Mouse (Mus musculus): ENCODE measurements around the gene Gm21973. TPM values are rescaled to one million over a fixed set of nuclear protein-coding genes. Genes with fewer than 3 reads are reported as not detected.

Gene Gm21973
- not detected in 2 replicates for polyA plus RNA-seq (2015; fragmentation: Nextera tagmentation; extraction: Ambion mirVana)

DNA sequence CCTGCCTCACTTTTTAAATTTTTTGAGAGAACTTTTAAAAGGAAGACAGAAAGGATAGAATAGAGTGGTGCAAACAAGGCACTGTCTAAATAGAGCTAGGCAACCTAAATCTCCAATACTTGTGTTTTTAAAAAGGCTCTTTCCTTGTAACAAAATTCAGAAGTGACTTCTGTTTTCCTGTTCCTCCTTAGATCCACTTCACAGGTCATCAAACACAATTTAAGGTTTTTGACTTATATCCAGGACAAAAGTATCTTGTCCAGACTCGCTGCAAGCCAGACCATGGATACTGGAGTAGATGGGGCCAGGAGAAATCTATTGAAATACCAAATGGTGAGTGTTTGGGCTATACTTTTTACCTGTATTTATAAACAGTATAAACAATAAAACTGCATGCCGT, at the start of gene Gm21973:
Gm21973 (plus strand) TSS at position 301 of the 400 bp plus-strand sequence.
- H3K4me1 ChIP-seq (replicated peaks; ENCODE audit: control insufficient read depth, insufficient read depth, low read length), result no peaks in the 10 kb centered on the region
- H3K27me3 ChIP-seq (ENCODE audit: control insufficient read depth, insufficient read depth, low read depth, low read length), result no peaks in the 10 kb centered on the region
- no peak within 1 kb of the TSS for H3K27ac ChIP-seq (ENCODE audit: low read length)
- no peak within 1 kb of the TSS for H3K4me2 ChIP-seq (ENCODE audit: low read depth, low read length)
- ATAC-seq (ENCODE audit: low read depth), result no peak
- H3K9me3 ChIP-seq (ENCODE audit: control insufficient read depth, low read length), result no peaks in the 10 kb centered on the region
- 71% methylated on average over 2 of the region's 2 CpGs for WGBS
- H3K9ac ChIP-seq (ENCODE audit: low read length), result no peak within 1 kb of the TSS
- no peak within 1 kb of the TSS for H3K4me3 ChIP-seq (ENCODE audit: low read length)
- H3K36me3 ChIP-seq (ENCODE audit: control insufficient read depth, insufficient read depth, low read length), result no peaks in the 10 kb centered on the region

DNA sequence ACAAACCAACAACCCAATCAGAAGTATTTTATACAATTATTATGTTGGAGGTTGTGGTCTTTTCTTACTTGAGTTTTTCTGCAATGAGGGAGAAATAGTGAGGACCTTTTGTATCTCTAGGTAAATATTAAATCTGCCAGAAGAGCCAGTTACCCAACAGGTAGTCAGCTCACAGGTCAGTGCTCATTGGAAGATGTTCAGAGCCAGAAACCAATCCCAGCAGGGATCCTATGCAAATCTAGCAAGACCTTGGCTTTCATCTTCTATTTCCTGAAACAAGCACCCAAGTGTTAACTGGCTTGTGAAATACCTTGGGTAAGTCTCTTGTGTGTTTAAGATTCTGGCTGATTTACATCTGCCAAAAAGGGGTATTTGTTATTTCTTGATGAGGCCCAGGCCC, 48.8 kb upstream of the Gm21973 start:
- Histone ChIP-seq H3K4me3 (ENCODE audit: low read length) (no peak overlapping the region), H3K27me3 (ENCODE audit: control insufficient read depth, insufficient read depth, low read depth, low read length) (no peaks in the 10 kb centered on the region), H3K4me1 (replicated peaks; ENCODE audit: control insufficient read depth, insufficient read depth, low read length) (no peaks in the 10 kb centered on the region), H3K9me3 (ENCODE audit: control insufficient read depth, low read length) (no peaks in the 10 kb centered on the region), H3K9ac (ENCODE audit: low read length) (no peak overlapping the region), H3K36me3 (ENCODE audit: control insufficient read depth, insufficient read depth, low read length) (no peaks in the 10 kb centered on the region), H3K27ac (ENCODE audit: low read length) (no peak overlapping the region), H3K4me2 (ENCODE audit: low read depth, low read length) (no peak overlapping the region)
- ATAC-seq (ENCODE audit: low read depth), result no peak

DNA sequence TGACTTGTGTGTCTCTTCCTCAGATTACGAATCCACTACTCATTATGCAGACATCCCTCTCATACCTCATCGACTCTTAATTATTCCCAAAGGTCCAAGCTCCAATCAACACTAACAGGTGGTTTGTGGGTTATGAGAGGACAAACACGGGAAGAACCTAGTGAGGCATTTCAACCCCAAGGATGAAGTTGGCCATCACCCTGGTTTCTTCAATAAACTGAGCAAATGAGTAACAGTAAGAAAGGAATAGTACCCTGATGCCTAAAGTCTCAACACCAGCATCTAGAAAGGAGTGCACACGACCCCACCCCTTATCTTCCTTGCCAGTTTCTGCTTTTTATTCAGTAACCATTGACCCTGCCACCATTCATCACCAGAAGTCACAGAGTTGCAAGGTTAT, 47.7 kb upstream of the Gm21973 start:
- no peak for ATAC-seq (ENCODE audit: low read depth)
- H3K27ac ChIP-seq (ENCODE audit: low read length), result no peak overlapping the region
- H3K4me2 ChIP-seq (ENCODE audit: low read depth, low read length), result no peak overlapping the region
- H3K4me1 ChIP-seq (replicated peaks; ENCODE audit: control insufficient read depth, insufficient read depth, low read length), result no peaks in the 10 kb centered on the region
- no peak overlapping the region for H3K9ac ChIP-seq (ENCODE audit: low read length)
- WGBS, result 72% methylated on average over 4 of the region's 4 CpGs
- H3K27me3 ChIP-seq (ENCODE audit: control insufficient read depth, insufficient read depth, low read depth, low read length), result no peaks in the 10 kb centered on the region
- H3K4me3 ChIP-seq (ENCODE audit: low read length), result no peak overlapping the region
- no peaks in the 10 kb centered on the region for H3K9me3 ChIP-seq (ENCODE audit: control insufficient read depth, low read length)
- no peaks in the 10 kb centered on the region for H3K36me3 ChIP-seq (ENCODE audit: control insufficient read depth, insufficient read depth, low read length)

DNA sequence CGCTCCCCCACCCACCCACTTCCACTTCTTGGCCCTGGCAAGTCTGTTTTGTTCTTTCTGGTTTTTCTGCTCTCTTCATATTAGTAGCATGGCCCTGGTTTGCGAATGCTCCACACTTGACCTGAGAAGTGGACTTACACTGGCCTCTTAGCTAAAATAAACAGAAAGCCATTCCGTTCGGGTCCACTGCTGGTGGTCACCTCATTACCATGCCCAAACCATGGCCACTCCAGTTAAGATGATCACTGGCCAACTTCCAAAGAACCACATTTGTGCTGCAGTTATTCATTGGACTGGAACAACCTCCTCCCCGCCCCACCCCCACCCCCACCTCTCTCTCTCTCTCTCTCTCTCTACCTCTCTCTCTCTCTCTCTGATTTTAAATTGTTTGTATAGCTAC, 43.6 kb upstream of the Gm21973 start:
- Histone ChIP-seq H3K36me3 (ENCODE audit: control insufficient read depth, insufficient read depth, low read length) (no peaks in the 10 kb centered on the region), H3K4me3 (ENCODE audit: low read length) (no peak overlapping the region), H3K27ac (ENCODE audit: low read length) (no peak overlapping the region), H3K4me2 (ENCODE audit: low read depth, low read length) (no peak overlapping the region), H3K27me3 (ENCODE audit: control insufficient read depth, insufficient read depth, low read depth, low read length) (no peaks in the 10 kb centered on the region), H3K9me3 (ENCODE audit: control insufficient read depth, low read length) (no peaks in the 10 kb centered on the region), H3K4me1 (replicated peaks; ENCODE audit: control insufficient read depth, insufficient read depth, low read length) (no peaks in the 10 kb centered on the region), H3K9ac (ENCODE audit: low read length) (no peak overlapping the region)
- WGBS, result 54% methylated on average over 5 of the region's 5 CpGs
- ATAC-seq (ENCODE audit: low read depth), result no peak

DNA sequence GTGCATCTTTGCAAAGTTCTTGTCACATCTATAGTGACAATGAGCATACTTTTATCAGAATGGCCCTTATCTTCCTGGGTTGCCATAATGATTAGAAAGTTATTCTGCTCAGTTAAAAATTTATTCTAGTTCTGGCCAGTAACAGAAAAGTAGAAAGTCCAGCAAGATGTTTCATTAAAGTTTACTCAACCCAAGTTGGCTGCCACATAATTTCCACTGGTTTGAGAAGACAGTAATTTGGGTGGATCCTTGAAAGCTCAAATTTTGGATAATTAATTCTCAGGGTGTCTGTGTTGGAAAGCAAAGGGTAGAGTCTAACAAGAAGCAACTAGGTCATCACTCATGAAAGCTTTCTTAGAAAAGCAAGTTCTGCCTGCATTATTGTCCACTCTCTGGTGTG, 41.5 kb upstream of the Gm21973 start:
- Histone ChIP-seq H3K4me3 (ENCODE audit: low read length) (no peak overlapping the region), H3K27me3 (ENCODE audit: control insufficient read depth, insufficient read depth, low read depth, low read length) (no peaks in the 10 kb centered on the region), H3K36me3 (ENCODE audit: control insufficient read depth, insufficient read depth, low read length) (no peaks in the 10 kb centered on the region), H3K4me1 (replicated peaks; ENCODE audit: control insufficient read depth, insufficient read depth, low read length) (no peaks in the 10 kb centered on the region), H3K9ac (ENCODE audit: low read length) (no peak overlapping the region), H3K27ac (ENCODE audit: low read length) (no peak overlapping the region), H3K9me3 (ENCODE audit: control insufficient read depth, low read length) (no peaks in the 10 kb centered on the region), H3K4me2 (ENCODE audit: low read depth, low read length) (no peak overlapping the region)
- no peak for ATAC-seq (ENCODE audit: low read depth)

DNA sequence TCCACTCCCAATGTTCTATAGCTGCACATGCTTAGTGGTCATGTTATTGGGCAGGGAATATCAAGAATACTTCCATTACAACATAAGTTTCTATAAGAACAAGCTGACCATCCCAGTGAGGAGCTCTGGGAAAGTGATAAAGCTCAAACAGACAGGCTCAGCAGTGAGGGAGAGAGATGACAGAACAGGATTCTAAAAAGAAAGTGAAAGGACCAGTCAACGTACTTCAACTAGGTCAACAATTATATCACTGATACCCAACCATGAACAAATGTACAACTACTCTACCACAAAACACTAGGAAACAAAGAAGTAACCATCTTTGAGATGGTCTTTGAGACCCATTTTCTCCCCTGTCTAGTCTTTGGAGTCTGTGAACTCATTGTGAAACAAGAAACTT, 28.6 kb upstream of the Gm21973 start:
- ATAC-seq (ENCODE audit: low read depth), result no peak

DNA sequence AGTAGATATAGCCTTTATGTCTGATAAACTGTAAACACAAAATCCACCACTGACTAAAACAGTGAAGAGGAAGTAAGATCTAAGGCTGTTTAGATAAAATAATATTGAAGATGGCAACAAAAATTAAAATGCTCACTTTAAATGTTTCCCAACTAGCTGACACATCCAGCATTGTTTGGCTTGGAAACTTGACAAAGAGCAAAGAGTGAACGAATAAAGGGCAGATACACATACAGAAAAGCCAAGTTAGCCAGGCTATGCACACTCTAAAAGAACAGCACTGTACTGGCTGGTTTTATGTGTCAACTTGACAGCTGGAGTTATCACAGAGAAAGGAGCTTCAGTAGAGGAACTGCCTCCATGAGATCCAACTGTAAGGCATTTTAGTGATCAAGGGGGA, 27.1 kb upstream of the Gm21973 start:
- no peak overlapping the region for H3K27ac ChIP-seq (ENCODE audit: low read length)

More for the DNA sequence above, 28.6 kb upstream of the Gm21973 start:
- Histone ChIP-seq H3K27ac (ENCODE audit: low read length) (no peak overlapping the region), H3K4me3 (ENCODE audit: low read length) (no peak overlapping the region), H3K9ac (ENCODE audit: low read length) (no peak overlapping the region), H3K9me3 (ENCODE audit: control insufficient read depth, low read length) (no peaks in the 10 kb centered on the region), H3K4me2 (ENCODE audit: low read depth, low read length) (no peak overlapping the region), H3K4me1 (replicated peaks; ENCODE audit: control insufficient read depth, insufficient read depth, low read length) (no peaks in the 10 kb centered on the region), H3K36me3 (ENCODE audit: control insufficient read depth, insufficient read depth, low read length) (no peaks in the 10 kb centered on the region), H3K27me3 (ENCODE audit: control insufficient read depth, insufficient read depth, low read depth, low read length) (no peaks in the 10 kb centered on the region)
- WGBS, result 77% methylated on average over 1 of the region's 1 CpGs

DNA sequence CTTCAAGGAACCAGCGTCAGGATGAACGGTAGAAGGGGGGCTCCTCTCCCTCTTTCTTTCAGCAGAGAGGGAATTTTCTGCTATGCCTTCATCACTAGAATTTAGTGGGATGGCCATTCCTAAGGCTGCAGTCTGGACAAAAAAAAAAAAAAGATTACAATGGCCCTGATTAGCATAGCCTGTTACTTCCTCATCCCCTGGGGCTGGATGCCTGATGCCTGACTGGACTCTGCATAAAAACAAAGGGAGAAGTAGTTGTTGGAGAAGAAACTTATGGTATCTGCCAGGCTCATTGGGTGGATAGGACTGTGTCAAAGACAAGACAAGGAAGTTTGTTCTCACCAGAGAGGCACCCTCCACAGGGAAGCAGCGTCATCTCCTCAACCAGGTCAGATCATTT, 25.7 kb upstream of the Gm21973 start:
- no peaks in the 10 kb centered on the region for H3K4me1 ChIP-seq (replicated peaks; ENCODE audit: control insufficient read depth, insufficient read depth, low read length)
- no peak overlapping the region for H3K9ac ChIP-seq (ENCODE audit: low read length)
- WGBS, result 77% methylated on average over 3 of the region's 3 CpGs
- H3K27ac ChIP-seq (ENCODE audit: low read length), result no peak overlapping the region
- no peak for ATAC-seq (ENCODE audit: low read depth)
- no peaks in the 10 kb centered on the region for H3K9me3 ChIP-seq (ENCODE audit: control insufficient read depth, low read length)
- no peak overlapping the region for H3K4me3 ChIP-seq (ENCODE audit: low read length)
- no peak overlapping the region for H3K4me2 ChIP-seq (ENCODE audit: low read depth, low read length)
- no peaks in the 10 kb centered on the region for H3K27me3 ChIP-seq (ENCODE audit: control insufficient read depth, insufficient read depth, low read depth, low read length)
- H3K36me3 ChIP-seq (ENCODE audit: control insufficient read depth, insufficient read depth, low read length), result no peaks in the 10 kb centered on the region

More for the DNA sequence above, 27.1 kb upstream of the Gm21973 start:
- no peaks in the 10 kb centered on the region for H3K36me3 ChIP-seq (ENCODE audit: control insufficient read depth, insufficient read depth, low read length)
- H3K9ac ChIP-seq (ENCODE audit: low read length), result no peak overlapping the region
- H3K4me3 ChIP-seq (ENCODE audit: low read length), result no peak overlapping the region
- no peaks in the 10 kb centered on the region for H3K4me1 ChIP-seq (replicated peaks; ENCODE audit: control insufficient read depth, insufficient read depth, low read length)
- H3K27me3 ChIP-seq (ENCODE audit: control insufficient read depth, insufficient read depth, low read depth, low read length), result no peaks in the 10 kb centered on the region
- H3K4me2 ChIP-seq (ENCODE audit: low read depth, low read length), result no peak overlapping the region
- no peaks in the 10 kb centered on the region for H3K9me3 ChIP-seq (ENCODE audit: control insufficient read depth, low read length)
- 54% methylated on average over 1 of the region's 1 CpGs for WGBS
- no peak for ATAC-seq (ENCODE audit: low read depth)

DNA sequence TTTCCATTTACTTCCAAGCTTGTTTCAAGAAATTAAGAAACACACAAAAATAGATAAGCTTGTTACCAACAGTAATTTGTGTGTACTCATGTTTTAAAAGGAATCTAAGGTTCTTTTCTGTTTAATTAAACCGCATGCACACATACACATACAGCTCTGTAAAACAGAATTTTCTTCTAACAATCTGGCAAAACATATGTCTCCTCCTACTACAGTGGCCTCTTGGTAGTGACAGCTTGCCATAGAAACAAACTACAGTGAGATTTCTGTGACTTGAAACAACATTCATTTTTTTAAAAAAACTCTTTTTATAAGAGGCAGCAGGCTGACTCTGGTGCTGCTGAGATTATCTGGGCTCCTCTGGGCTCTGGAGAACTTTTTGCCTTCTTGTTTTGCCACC, 18.7 kb upstream of the Gm21973 start:
- H3K4me3 ChIP-seq (ENCODE audit: low read length), result no peak overlapping the region
- ATAC-seq (ENCODE audit: low read depth), result no peak
- H3K9ac ChIP-seq (ENCODE audit: low read length), result no peak overlapping the region
- no peak overlapping the region for H3K27ac ChIP-seq (ENCODE audit: low read length)
- WGBS, result 84% methylated on average over 1 of the region's 1 CpGs
- no peaks in the 10 kb centered on the region for H3K27me3 ChIP-seq (ENCODE audit: control insufficient read depth, insufficient read depth, low read depth, low read length)
- H3K4me1 ChIP-seq (replicated peaks; ENCODE audit: control insufficient read depth, insufficient read depth, low read length), result no peaks in the 10 kb centered on the region
- no peaks in the 10 kb centered on the region for H3K36me3 ChIP-seq (ENCODE audit: control insufficient read depth, insufficient read depth, low read length)
- H3K9me3 ChIP-seq (ENCODE audit: control insufficient read depth, low read length), result no peaks in the 10 kb centered on the region
- no peak overlapping the region for H3K4me2 ChIP-seq (ENCODE audit: low read depth, low read length)

DNA sequence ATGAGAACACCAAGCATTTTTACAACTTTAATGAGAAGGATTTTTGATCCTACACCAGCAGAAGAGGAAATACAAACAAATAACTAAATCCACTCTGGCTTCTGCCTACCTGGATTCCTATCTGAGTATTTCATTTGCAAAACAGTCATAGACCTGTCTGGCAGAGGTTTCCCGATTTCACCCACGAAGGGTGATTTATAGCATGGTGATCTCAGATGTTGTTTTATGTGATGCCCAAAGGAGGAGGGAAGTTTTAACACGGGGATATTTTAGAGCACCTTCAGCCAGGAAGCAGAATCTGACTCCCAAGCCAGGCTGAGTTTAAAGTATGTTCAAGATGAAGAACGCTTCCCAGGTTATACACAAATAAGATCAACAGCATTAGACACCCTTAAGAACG, 13.4 kb upstream of the Gm21973 start:
- H3K27me3 ChIP-seq (ENCODE audit: control insufficient read depth, insufficient read depth, low read depth, low read length), result no peaks in the 10 kb centered on the region
- no peaks in the 10 kb centered on the region for H3K36me3 ChIP-seq (ENCODE audit: control insufficient read depth, insufficient read depth, low read length)
- no peak overlapping the region for H3K27ac ChIP-seq (ENCODE audit: low read length)
- no peak overlapping the region for H3K4me3 ChIP-seq (ENCODE audit: low read length)
- no peak overlapping the region for H3K9ac ChIP-seq (ENCODE audit: low read length)
- H3K9me3 ChIP-seq (ENCODE audit: control insufficient read depth, low read length), result no peaks in the 10 kb centered on the region
- WGBS, result 67% methylated on average over 5 of the region's 5 CpGs
- H3K4me2 ChIP-seq (ENCODE audit: low read depth, low read length), result no peak overlapping the region
- H3K4me1 ChIP-seq (replicated peaks; ENCODE audit: control insufficient read depth, insufficient read depth, low read length), result no peaks in the 10 kb centered on the region
- ATAC-seq (ENCODE audit: low read depth), result no peak
